Mouse (Mus musculus) bone marrow, adult 2 months (tissue): Measurements from ENCODE around the gene Tppp. TPM values are rescaled to one million over a fixed set of nuclear protein-coding genes. Genes with fewer than 3 reads are reported as not detected.
A peak's percentile ranks its signal among the peaks of the same experiment; 100 is the strongest.

Experiments
- H3K27ac ChIP-seq: fragments of 200-500 bp; 2 replicates; pipeline ENCODE4 v1.5.1; 2012; ENCODE audit warnings: low read depth, mild to moderate bottlenecking, control low read depth, inconsistent platforms, low read length; ENCODE audit not compliant: control insufficient read depth, poor library complexity, insufficient read depth
- H3K4me1 ChIP-seq: fragments of 200-500 bp; 2 replicates; pipeline ENCODE4 v1.6.1; 2011; ENCODE audit warnings: low read length; ENCODE audit not compliant: control insufficient read depth, insufficient read depth
- H3K4me3 ChIP-seq: fragments of 200-500 bp; replicated peaks from 2 replicates; pipeline ENCODE3; 2011; ENCODE audit warnings: mild to moderate bottlenecking, low read depth, low read length, control low read depth; ENCODE audit not compliant: control insufficient read depth
- CTCF ChIP-seq: fragments of 200-500 bp; IDR thresholded peaks from 2 replicates; pipeline ENCODE4 v1.5.1; 2011; ENCODE audit warnings: low read length, control low read depth; ENCODE audit not compliant: control insufficient read depth, insufficient read depth
- POLR2A ChIP-seq: fragments of 200-500 bp; IDR thresholded peaks from 2 replicates; pipeline ENCODE4 v1.6.1; 2011; ENCODE audit warnings: low read depth, mild to moderate bottlenecking, control low read depth, low read length, borderline replicate concordance; ENCODE audit not compliant: control insufficient read depth
- WGBS: fragments of 180-500 bp; shearing (Covaris S2); methylation state at CpG from one replicate; pipeline ENCODE4 v1.1.7; 2018; 5-methylcytosine and 5-hydroxymethylcytosine counted together
- polyA plus RNA-seq: library from polyadenylated mRNA; stranded (reverse); fragments of >200 nt; gene quantifications from 2 replicates; pipeline ENCODE4 v1.2.4, GENCODE M21; 2011; ENCODE audit warnings: low replicate concordance; ENCODE audit not compliant: missing spikeins, insufficient read depth, insufficient read length

The Tppp gene
- polyA plus RNA-seq, 1 experiment: 6.8 TPM

- Histone ChIP-seq H3K4me1 (no peaks in the 10 kb centered on the region), H3K27ac (no peak overlapping the region), H3K4me3 (no peak overlapping the region)
- WGBS: 90% methylated on average over 7 of the region's 7 CpGs
- TF ChIP-seq POLR2A: no peak
- TF ChIP-seq CTCF: no peak
Measured at GRCm38 (mm10) chr13:74030691-74031090, 21.5 kb downstream of the Tppp start.

- TF ChIP-seq CTCF: no peak
- no peak for TF ChIP-seq POLR2A
- Histone ChIP-seq H3K27ac (no peak overlapping the region), H3K4me3 (no peak overlapping the region), H3K4me1 (no peaks in the 10 kb centered on the region)
- 89% methylated on average over 8 of the region's 8 CpGs for WGBS
Measured at GRCm38 (mm10) chr13:74031133-74031532, 21.9 kb downstream of the Tppp start.

GRCm38 (mm10) chr13:74034756-74035155 is 25.5 kb downstream of the Tppp start:
- no peak overlapping the region for H3K27ac ChIP-seq
- WGBS: 89% methylated on average over 2 of the region's 2 CpGs
- TF ChIP-seq POLR2A: no peak
- TF ChIP-seq CTCF: no peak
- H3K4me1 ChIP-seq: no peaks in the 10 kb centered on the region
- no peak overlapping the region for H3K4me3 ChIP-seq

- no peak overlapping the region for H3K4me3 ChIP-seq
- TF ChIP-seq CTCF (no peak), POLR2A (no peak)
- H3K27ac ChIP-seq: no peak overlapping the region
- 94% methylated on average over 2 of the region's 2 CpGs for WGBS
- H3K4me1 ChIP-seq: no peaks in the 10 kb centered on the region
Measured at GRCm38 (mm10) chr13:74035776-74036175, 26.6 kb downstream of the Tppp start.

- Histone ChIP-seq H3K4me1 (no peaks in the 10 kb centered on the region), H3K27ac (no peak overlapping the region), H3K4me3 (no peak overlapping the region)
- 51% methylated on average over 3 of the region's 3 CpGs for WGBS
- TF ChIP-seq POLR2A (no peak), CTCF (no peak)
Measured at GRCm38 (mm10) chr13:74039926-74040325, 30.7 kb downstream of the Tppp start.

GRCm38 (mm10) chr13:74056194-74056593 is 47.0 kb downstream of the Tppp start:
- TF ChIP-seq POLR2A (no peak), CTCF (no peak)
- Histone ChIP-seq H3K27ac (no peak overlapping the region), H3K4me1 (no peaks in the 10 kb centered on the region), H3K4me3 (no peak overlapping the region)
- WGBS: 76% methylated on average over 1 of the region's 1 CpGs

- H3K4me1 ChIP-seq: no peaks in the 10 kb centered on the region; the same call in 1 of the 2 replicates
- no peak overlapping the region for H3K4me3 ChIP-seq
- 89% methylated on average over 9 of the region's 9 CpGs for WGBS
- TF ChIP-seq POLR2A (no peak), CTCF (no peak)
- H3K27ac ChIP-seq: no peak overlapping the region
Measured at GRCm38 (mm10) chr13:74058081-74058480, 48.9 kb downstream of the Tppp start.

- H3K4me1 ChIP-seq: no peaks in the 10 kb centered on the region; the same call in 1 of the 2 replicates
- peak within 1 kb of the TSS; percentile 83 for H3K27ac ChIP-seq
- H3K4me3 ChIP-seq: peak within 1 kb of the TSS; percentile 85
- TF ChIP-seq POLR2A (peak; percentile 66; the same call in 1 of the 2 replicates), CTCF (no peak)
- 3% methylated on average over 48 of the region's 48 CpGs for WGBS
Measured at GRCm38 (mm10) chr13:74061613-74062377, 52.6 kb downstream of the Tppp start, which contains the start of gene Cep72. TSS of gene Cep72 (minus strand) at chr13:74062299.
